Mouse (Mus musculus) sigmoid colon, adult 10 weeks (tissue): Measurements from ENCODE around the gene Ranbp6. TPM values are rescaled to one million over a fixed set of nuclear protein-coding genes. Genes with fewer than 3 reads are reported as not detected.

Experiments
- polyA plus RNA-seq: library from polyadenylated mRNA; stranded (reverse); fragments of 350-450 nt; fragmentation: Illumina TruSeq; extraction: RNeasy Lipid Tissue Mini Kit (QIAGEN cat#74804); gene quantifications from one replicate; pipeline ENCODE4 v1.2.3, GENCODE M21; 2014; ENCODE audit warnings: low read depth, low replicate concordance

The Ranbp6 gene
- polyA plus RNA-seq, result 36.0 TPM

DNA sequence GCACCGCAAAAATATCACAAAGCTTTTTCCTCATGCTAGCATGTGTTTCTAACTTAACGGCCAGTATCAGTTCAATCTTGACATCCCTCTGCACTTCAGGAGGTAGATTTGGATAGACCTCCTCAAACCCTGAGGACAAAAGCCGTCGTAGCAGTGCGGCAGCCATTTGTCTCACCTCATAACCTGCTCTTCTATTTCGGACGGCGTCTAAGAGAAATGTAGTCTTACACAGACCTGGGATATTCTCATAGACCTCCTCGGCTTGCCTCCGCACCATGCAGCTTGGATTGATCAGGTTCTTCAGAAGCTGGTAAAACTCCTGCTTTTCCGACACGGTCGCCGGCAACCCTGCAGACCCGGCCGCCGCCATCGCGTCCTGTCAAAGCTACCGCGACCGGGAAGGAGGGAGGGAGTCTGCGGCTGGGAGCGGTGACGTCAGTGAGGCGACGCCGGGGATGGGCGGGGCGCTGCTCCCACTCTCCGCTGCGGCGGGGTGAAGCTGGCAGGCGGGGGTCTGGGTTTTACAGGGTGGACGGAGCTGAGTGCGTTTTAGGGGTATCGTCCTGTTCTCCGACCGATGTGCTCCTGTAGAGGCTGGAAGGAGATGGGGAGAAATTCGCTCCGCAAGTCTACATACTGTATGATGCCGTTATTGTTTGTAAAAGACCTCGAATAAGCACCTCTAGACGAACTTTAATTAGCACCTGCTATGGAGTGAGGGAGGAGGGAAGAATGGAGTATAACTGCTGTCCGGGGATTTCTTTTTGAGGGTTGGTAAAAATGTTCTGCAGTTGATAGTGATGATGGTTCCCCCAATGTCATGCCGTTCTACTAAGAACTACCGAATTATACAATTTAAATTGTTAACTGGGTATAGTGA, at the start of gene Ranbp6:
TSS of gene Ranbp6 (minus strand) at position 394 of the 880 bp plus-strand sequence.

GRCm38 (mm10) chr19:29805917-29806785, 6.6 kb downstream of the Ranbp6 start, which contains the start of gene 9930021J03Rik:
Gene 9930021J03Rik (minus strand): TSS chr19:29805989.

Other genes starting within 250 kb of the Ranbp6 start
- 107 TPM for gene Ermp1, start 164.6 kb downstream of the Ranbp6 start, polyA plus RNA-seq
- not detected for gene Mlana, start 115.2 kb downstream of the Ranbp6 start, polyA plus RNA-seq
- gene 9930021J03Rik, start 7.0 kb downstream of the Ranbp6 start, polyA plus RNA-seq, result 71.8 TPM
- 12.5 TPM for gene Il33, start 112.1 kb upstream of the Ranbp6 start, polyA plus RNA-seq
- gene Trpd52l3, start 190.8 kb upstream of the Ranbp6 start, polyA plus RNA-seq, result not detected
- 175 TPM for gene Uhrf2, start 217.5 kb upstream of the Ranbp6 start, polyA plus RNA-seq